Mouse (Mus musculus) gastrocnemius, postnatal 25 days (tissue): ENCODE data around the gene 1110017D15Rik. TPM values are rescaled to one million over a fixed set of nuclear protein-coding genes. Genes with fewer than 3 reads are reported as not detected.
"Not testable (repeated sequence)": the region's sequence is repeated elsewhere in the genome, so short reads cannot be mapped to it uniquely, and the experiment has no call there.

Experiments
- DNase-seq: peaks from one replicate; pipeline ENCODE4 v3.0.0; 2022
- total RNA-seq, 2 experiments: library from RNA; stranded (reverse); gene quantifications; 1 replicate in 1 of 2; 2 replicates in 1 of 2; pipeline ENCODE4 v1.2.3; 2021

The 1110017D15Rik gene
- total RNA-seq, 2 experiments from 2014 or later = not detected

GRCm38 (mm10) chr4:41479456-41479804 lies 37.7 kb downstream of the 1110017D15Rik start:
- peak; percentile 37 for DNase-seq

DNA sequence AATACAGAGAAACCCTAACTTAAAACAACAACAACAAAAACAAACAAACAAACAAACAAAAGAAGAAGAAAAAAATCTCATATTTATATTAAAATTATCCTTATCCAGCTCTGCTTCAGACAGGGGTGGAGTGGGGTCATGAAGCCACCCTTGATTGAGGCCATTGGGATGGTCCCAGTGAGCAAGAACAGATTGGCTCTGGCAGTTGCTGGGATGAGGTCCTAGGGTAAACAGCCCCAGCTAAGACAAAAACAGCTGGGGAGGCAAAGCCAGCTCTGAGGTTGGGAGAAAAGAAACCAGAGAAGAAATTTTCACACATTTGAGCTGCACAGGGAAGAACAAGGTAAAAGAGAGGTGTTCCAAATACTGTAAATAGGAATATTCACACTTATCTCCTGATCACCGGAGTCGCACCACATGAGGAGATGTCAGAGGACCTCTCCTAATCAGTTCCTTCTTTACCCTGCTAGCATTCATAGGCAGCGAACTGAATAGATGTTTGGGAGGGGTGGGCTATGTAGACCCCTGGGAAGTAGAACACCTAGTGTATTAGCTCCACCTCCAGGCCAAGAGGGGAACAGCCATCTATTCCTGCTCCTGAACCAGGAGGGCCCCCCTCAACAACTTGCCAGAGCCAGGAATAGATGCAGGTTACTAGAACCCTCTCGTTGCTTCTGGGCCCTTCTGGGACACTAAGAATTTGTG lies 38.2 kb downstream of the 1110017D15Rik start:
- no peak for DNase-seq

- DNase-seq = peak; percentile 41
Measured at GRCm38 (mm10) chr4:41477648-41478160, 39.4 kb downstream of the 1110017D15Rik start.

DNA sequence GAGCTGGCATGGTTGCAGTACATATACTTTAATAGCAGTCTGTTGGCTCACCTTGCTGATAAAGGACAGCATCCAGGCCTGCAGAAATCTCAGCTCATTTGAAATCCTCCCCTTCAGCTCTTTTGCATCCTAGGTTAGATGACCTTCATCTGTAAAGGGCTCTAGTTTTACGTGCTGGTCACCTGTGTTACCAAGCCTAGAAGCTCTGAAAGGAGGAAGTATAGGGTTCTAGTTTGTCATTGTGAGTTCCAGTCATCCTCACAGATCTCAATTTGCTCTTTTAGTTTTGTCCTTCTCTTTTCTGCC lies 45.8 kb downstream of the 1110017D15Rik start:
- no peak for DNase-seq

DNA sequence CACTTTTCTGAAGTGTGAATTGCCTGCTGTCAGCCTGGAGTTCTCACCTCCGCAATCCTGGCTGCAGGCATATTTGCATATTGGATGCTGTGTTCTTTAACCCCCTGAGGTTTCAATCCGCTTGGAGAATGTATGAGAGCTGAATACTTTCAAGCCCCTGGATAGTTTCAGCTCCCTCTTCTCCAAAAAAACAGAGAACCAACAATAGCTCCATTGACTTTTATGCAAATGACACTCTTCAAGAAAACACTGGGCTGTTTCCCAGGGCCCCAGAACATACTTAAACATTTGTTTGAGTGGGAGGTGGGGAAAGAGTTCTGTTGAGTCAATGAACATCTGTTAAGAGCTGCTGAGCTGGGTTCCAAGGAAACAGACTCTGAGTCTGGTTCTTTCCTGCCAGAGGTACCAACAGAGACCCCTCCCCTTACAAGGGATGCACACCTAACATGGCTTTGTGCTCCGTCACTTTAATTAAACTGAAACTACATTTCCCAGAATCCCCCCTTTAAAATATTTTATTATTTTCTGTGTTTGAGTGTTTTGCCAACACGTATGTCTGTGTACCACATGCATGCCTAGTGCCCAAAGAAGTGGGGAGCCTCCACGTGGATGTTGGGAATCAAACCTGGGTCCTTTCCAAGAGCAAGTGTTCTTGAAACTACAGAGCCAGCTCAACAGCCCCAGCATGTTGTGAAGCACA lies 46.3 kb downstream of the 1110017D15Rik start:
- no peak for DNase-seq

DNA sequence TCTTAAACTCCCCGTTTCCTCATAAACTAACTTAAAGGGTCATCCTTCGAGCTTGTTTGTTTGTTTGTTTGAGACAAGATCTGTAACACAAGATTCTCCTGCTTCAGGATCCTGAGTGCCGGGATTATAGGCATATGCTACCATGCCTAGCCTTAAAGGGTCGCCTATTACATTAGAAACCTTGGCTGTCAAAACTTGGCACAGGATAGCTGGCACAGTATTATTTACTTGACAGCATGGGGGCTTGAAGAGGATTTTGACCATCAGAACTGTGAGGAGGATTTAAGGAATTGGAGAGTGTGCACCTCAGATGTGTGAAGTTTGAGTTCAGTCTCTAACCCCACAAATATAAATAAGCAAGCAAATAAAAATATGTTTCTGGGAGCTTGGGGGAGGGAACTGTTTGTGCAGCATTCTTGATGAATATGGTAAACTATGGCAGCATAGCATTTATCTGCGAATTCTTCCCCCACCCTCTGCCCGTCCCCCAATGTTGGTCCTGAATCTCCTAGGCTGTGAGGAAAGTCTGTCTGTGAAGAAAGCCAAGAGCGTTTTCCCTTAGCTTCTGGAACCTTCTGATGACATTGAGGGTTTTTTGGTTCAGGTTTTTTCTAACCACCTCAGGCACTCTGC lies 47.0 kb downstream of the 1110017D15Rik start:
- DNase-seq = no peak

- DNase-seq = no peak
Measured at GRCm38 (mm10) chr4:41469199-41469598, 47.9 kb downstream of the 1110017D15Rik start.

DNA sequence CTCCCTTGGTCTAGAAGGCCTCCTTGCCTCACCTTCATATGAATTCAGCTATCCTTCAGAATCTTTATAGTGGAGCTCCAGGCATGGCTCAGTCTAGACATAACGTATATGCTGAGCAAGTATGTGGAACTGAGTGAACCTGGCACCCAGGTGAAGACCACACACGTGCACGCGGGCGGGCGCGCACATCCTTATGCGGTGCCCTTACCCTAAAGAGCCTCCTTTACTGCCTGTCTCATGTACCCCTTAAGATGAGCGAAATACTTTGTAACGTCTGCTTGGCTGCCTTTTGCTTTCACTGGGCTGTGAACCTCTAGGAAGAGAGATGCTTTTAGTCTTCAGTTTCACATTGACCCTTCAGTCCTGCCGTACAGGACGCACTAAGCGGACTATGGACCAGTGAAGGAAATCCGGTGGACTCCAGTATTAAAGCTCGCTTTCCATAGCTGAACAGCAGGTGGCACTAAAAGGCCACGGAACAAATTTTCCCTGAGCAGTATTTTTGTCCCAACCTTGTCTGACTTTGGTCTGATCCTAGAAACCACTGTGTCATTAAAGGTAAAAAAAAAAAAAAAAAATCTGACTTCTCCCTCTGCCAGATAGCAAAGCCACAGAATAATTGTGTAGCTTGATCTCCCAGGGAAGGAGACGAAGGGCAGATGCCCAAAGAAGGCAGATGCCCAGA lies 48.6 kb downstream of the 1110017D15Rik start:
- DNase-seq = peak; percentile 35

DNA sequence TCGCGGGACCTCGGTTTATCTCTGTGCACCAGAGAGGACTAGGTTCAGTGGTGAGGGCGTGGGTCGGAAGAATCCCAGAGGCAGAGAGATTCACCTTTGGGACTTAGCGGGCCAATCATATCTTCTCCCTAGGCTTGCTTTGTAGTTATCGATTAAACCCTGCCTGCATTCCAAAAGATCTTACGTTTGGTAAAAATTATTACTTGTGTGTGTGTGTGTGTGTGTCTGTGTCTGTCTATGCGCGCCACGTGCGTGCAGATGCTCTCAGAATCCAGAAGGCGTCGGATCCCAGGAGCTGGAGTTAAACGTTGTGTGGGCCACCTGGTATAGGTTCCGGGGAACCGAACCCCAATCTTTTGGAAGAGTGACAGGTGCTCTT lies 51.9 kb downstream of the 1110017D15Rik start:
- DNase-seq = no peak

DNA sequence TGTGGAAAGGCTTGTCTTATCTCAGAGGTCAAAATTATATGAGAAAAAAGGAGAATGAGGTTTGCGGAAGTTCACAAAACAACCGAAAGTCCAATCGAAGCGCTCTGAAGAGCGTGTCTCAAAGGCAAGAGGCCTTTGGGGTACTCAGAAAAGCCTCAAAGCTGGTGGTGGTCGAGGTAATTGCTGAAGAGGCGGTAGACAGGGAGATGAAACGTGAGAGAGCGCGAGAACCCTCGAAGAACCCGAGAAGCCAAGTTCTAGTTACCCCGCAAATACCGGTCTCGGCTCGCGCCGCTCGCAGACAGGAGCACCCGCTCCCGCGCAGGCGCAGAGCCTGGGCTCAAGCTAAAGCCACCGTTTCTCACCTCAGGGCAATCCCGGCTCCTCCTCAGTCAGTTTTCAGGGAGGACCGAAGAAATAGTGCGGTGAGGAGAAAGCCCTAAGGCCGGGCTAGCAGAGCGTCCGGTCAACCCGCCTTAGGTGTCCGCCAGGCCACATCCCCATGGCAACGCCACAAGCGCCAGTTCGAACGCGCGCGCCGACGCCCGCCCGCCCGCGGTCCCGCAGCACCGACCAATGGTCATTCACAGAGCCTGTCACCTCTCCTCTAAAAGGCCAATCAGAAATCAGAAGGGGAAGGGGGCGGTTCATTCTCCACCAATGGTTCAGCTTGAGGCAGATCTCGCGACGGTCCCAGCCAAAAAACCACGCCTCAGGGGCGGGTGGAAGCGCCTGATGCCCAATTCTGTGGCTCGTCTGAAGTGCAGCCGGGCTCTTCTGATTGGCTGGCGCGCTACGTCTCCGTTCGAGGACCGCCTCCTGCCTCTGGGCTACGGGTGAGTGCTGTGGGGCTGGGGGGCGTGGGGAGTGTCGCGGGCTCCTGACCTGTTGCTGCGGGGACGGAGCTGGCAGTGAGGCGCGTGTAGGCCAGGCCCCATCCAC lies 52.5 kb downstream of the 1110017D15Rik start, which contains the start of the genes Kif24 and Nudt2:
Kif24 (minus strand) TSS at position 543 of the 942 bp plus-strand sequence.
Nudt2 (plus strand) TSS at position 807 of the 942 bp plus-strand sequence.
- DNase-seq = peak; percentile 99

- DNase-seq = not testable (repeated sequence)
Measured at GRCm38 (mm10) chr4:41463051-41463738, 53.9 kb downstream of the 1110017D15Rik start.

- DNase-seq = no peak
Measured at GRCm38 (mm10) chr4:41460690-41461089, 56.4 kb downstream of the 1110017D15Rik start.

Other genes with a start within 250 kb of the 1110017D15Rik start
- 10 to 100 TPM; 70.4 to 92.0 TPM for gene Ubap2, start 242.2 kb downstream of the 1110017D15Rik start, total RNA-seq
- gene Dcaf12, start 202.4 kb downstream of the 1110017D15Rik start, total RNA-seq = 10 to 100 TPM; 25.9 to 26.6 TPM
- gene Ubap1, start 168.3 kb downstream of the 1110017D15Rik start, total RNA-seq = 10 to 100 TPM; 30.2 to 33.2 TPM
- under 1 TPM; 0.10 to 0.21 TPM for gene Kif24, start 52.4 kb downstream of the 1110017D15Rik start, total RNA-seq
- gene Nudt2, start 52.2 kb downstream of the 1110017D15Rik start, total RNA-seq = 10 to 100 TPM; 17.3 to 20.5 TPM
- 10 to 100 TPM; 59.5 to 75.2 TPM for gene AI464131, start 14.3 kb downstream of the 1110017D15Rik start, total RNA-seq
- 10 to 100 TPM; 17.1 to 17.4 TPM for gene Fam219a, start 52.2 kb upstream of the 1110017D15Rik start, total RNA-seq
- under 1 TPM; 0.43 to 0.64 TPM for gene Dnaic1, start 52.4 kb upstream of the 1110017D15Rik start, total RNA-seq
- gene Enho, start 123.0 kb upstream of the 1110017D15Rik start, total RNA-seq = 10 to 100 TPM; 12.7 to 15.7 TPM
- 10 to 100 TPM; 33.5 to 34.7 TPM for gene Cntfr, start 179.8 kb upstream of the 1110017D15Rik start, total RNA-seq
- 10 to 100 TPM; 37.2 to 42.1 TPM for gene Il11ra1, start 182.7 kb upstream of the 1110017D15Rik start, total RNA-seq
- gene Rpp25l, start 196.2 kb upstream of the 1110017D15Rik start, total RNA-seq = 10 to 100 TPM; 43.2 to 46.9 TPM
- gene Dctn3, start 205.8 kb upstream of the 1110017D15Rik start, total RNA-seq = 10 to 100 TPM; 38.5 to 40.6 TPM
- gene Arid3c, start 213.8 kb upstream of the 1110017D15Rik start, total RNA-seq = not detected
- 10 to 100 TPM; 33.6 to 36.1 TPM for gene Galt, start 237.9 kb upstream of the 1110017D15Rik start, total RNA-seq
- 10 to 100 TPM in 1 of 2 experiments, 1 to 10 TPM in 1; 8.4 to 11.9 TPM for gene Sigmar1, start 238.8 kb upstream of the 1110017D15Rik start, total RNA-seq